Mouse (Mus musculus) heart, embryonic 14.5 days (tissue): ENCODE measurements around the gene Megf8. TPM values are rescaled to one million over a fixed set of nuclear protein-coding genes. Genes with fewer than 3 reads are reported as not detected.
A peak's percentile ranks its signal among the peaks of the same experiment; 100 is the strongest.

Experiments
- ATAC-seq: fragments of 200-750 bp; cut with Nextera tagmentation; 2 replicates; pipeline ENCODE4 v1.8.0; 2017; ENCODE audit warnings: low read depth, moderate TSS enrichment; ENCODE audit not compliant: insufficient number of reproducible peaks, insufficient read depth, low FRiP score
- H3K27ac ChIP-seq, 2 experiments: fragments of 200-500 bp in 1 of 2; fragments of 300-500 bp in 1 of 2; sonication (generic) in 1 of 2; replicated peaks in 1 of 2; 2 replicates each; pipeline ENCODE4 v1.5.1; 2012 to 2014; ENCODE audit warnings: low read depth in 2 of 2, low read length in 2 of 2, control low read depth in 1 of 2, mild to moderate bottlenecking in 1 of 2, mixed read lengths in 1 of 2; ENCODE audit not compliant: control insufficient read depth in 1 of 2, insufficient read depth in 1 of 2
- H3K27me3 ChIP-seq: fragments of 300-500 bp; sonication (generic); 2 replicates; pipeline ENCODE4 v1.6.1; 2014; ENCODE audit warnings: mild to moderate bottlenecking, low read length, control low read depth; ENCODE audit not compliant: control insufficient read depth, insufficient read depth
- H3K36me3 ChIP-seq: fragments of 300-500 bp; sonication (generic); 2 replicates; pipeline ENCODE4 v1.6.1; 2014; ENCODE audit warnings: mild to moderate bottlenecking, control low read depth, low read length, mixed read lengths; ENCODE audit not compliant: control insufficient read depth, insufficient read depth
- H3K4me1 ChIP-seq, 2 experiments: fragments of 200-500 bp in 1 of 2; fragments of 300-500 bp in 1 of 2; sonication (generic) in 1 of 2; 2 replicates each; pipeline ENCODE4 v1.6.1; 2012 to 2014; ENCODE audit warnings: low read length in 2 of 2, control low read depth in 1 of 2, mixed read lengths in 1 of 2; ENCODE audit not compliant: control insufficient read depth in 2 of 2, insufficient read depth in 2 of 2
- H3K4me2 ChIP-seq: fragments of 300-500 bp; sonication (generic); 2 replicates; pipeline ENCODE4 v1.6.1; 2014; ENCODE audit warnings: mild to moderate bottlenecking, low read length
- H3K4me3 ChIP-seq, 2 experiments: fragments of 200-500 bp in 1 of 2; fragments of 300-500 bp in 1 of 2; sonication (generic) in 1 of 2; 2 replicates each; pipeline ENCODE4 v1.5.1; 2012 to 2014; ENCODE audit warnings: low read length in 2 of 2, mild to moderate bottlenecking in 2 of 2, control low read depth in 1 of 2, low read depth in 1 of 2, moderate library complexity in 1 of 2; ENCODE audit not compliant: control insufficient read depth in 1 of 2, insufficient read depth in 1 of 2
- H3K9ac ChIP-seq: fragments of 300-500 bp; sonication (generic); 2 replicates; pipeline ENCODE4 v1.6.1; 2014; ENCODE audit warnings: mild to moderate bottlenecking, low read length
- H3K9me3 ChIP-seq: fragments of 300-500 bp; sonication (generic); 2 replicates; pipeline ENCODE4 v1.6.1; 2016; ENCODE audit warnings: low read length, control low read depth; ENCODE audit not compliant: control insufficient read depth
- WGBS: fragments of 180-500 bp; shearing (Covaris S2); extraction: QIAGEN DNeasy Blood & Tissue Kit; methylation state at CpG from one replicate; pipeline ENCODE4 v1.1.7; 2014; 5-methylcytosine and 5-hydroxymethylcytosine counted together
- polyA plus RNA-seq: library from polyadenylated mRNA; unstranded; fragments of >200 nt; fragmentation: Nextera tagmentation; extraction: Ambion mirVana; gene quantifications from 2 replicates; pipeline ENCODE4 v1.2.1, GENCODE M21; 2014

Gene Megf8
- polyA plus RNA-seq, 1 experiment from 2014 or later = 7.9 TPM

DNA sequence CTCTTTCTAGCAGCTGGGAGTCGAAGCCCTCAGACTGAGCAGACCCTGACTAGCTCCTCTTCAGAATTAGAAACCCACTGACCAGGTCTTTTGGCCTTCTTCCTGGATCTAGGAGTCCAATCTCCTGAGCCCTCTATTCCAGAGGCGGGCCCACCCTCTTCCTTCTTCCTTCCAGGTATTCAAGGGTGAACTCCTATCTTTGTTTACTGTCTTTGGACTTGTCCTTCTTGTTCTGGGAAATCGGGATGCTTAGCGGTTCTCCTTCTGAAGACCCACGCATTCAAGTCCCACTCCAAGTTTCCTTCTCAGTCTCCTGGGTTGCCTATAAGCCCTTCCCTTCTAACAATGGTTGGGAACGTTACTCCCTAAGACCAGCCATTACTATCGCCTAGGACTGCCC, 72.0 kb downstream of the Megf8 start:
- H3K4me2 ChIP-seq = no peak overlapping the region
- no peak for ATAC-seq
- H3K4me3 ChIP-seq = no peak overlapping the region
- H3K27ac ChIP-seq = no peak overlapping the region
- H3K4me1 ChIP-seq = peaks cover 35 to 41% of the 10 kb centered on the region in 2 experiments
- peaks cover 38% of the 10 kb centered on the region for H3K36me3 ChIP-seq
- H3K27me3 ChIP-seq = no peaks in the 10 kb centered on the region
- WGBS = 67% methylated on average over 7 of the region's 7 CpGs
- no peak overlapping the region for H3K9ac ChIP-seq
- H3K9me3 ChIP-seq = no peaks in the 10 kb centered on the region

GRCm38 (mm10) chr7:25390054-25390770, 73.2 kb downstream of the Megf8 start:
- WGBS = 44% methylated on average over 8 of the region's 8 CpGs
- Histone ChIP-seq H3K9ac (peak overlapping the region; percentile 41; the same call in 1 of the 2 replicates), H3K4me2 (no peak overlapping the region), H3K9me3 (no peaks in the 10 kb centered on the region), H3K36me3 (peaks cover 25% of the 10 kb centered on the region), H3K4me1 (peaks cover 39 to 51% of the 10 kb centered on the region in 2 experiments), H3K27me3 (no peaks in the 10 kb centered on the region), H3K4me3 (no peak overlapping the region), H3K27ac (no peak overlapping the region; a peak in 1 of 4 replicates)
- no peak for ATAC-seq

DNA sequence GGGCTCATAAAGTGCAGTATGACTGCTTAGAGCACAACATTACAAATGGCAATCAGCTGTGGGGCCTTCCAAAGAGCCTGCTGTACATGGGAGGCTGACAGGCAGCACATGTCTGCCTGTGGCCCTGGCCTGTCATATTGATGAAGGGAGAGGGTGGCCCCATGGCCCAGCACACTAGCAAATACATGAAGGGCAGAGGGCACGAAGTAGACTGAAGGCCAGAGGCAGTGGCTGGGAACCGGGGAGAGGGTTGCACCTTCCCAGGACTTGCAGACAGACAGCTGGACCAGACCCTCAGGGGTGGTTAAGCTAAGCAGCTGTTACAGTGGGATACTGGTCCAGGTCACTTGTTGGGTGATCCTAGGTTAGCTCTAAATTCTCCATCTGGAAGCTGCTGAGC, 74.0 kb downstream of the Megf8 start:
- WGBS = 62% methylated on average over 2 of the region's 2 CpGs
- Histone ChIP-seq H3K36me3 (peaks cover 19% of the 10 kb centered on the region), H3K9me3 (no peaks in the 10 kb centered on the region), H3K9ac (peak overlapping the region; percentile 41; the same call in 1 of the 2 replicates), H3K27ac (no peak overlapping the region), H3K27me3 (no peaks in the 10 kb centered on the region), H3K4me2 (no peak overlapping the region), H3K4me1 (peaks cover 32 to 43% of the 10 kb centered on the region in 2 experiments), H3K4me3 (no peak overlapping the region)
- ATAC-seq = no peak

GRCm38 (mm10) chr7:25391856-25392453, 75.0 kb downstream of the Megf8 start:
- no peak overlapping the region for H3K27ac ChIP-seq
- no peak overlapping the region for H3K4me3 ChIP-seq
- H3K9me3 ChIP-seq = no peaks in the 10 kb centered on the region
- 79% methylated on average over 2 of the region's 2 CpGs for WGBS
- no peak for ATAC-seq
- peaks cover 26 to 33% of the 10 kb centered on the region in 2 experiments for H3K4me1 ChIP-seq
- H3K36me3 ChIP-seq = peaks cover 19% of the 10 kb centered on the region
- no peak overlapping the region for H3K4me2 ChIP-seq
- no peaks in the 10 kb centered on the region for H3K27me3 ChIP-seq
- no peak overlapping the region for H3K9ac ChIP-seq

GRCm38 (mm10) chr7:25392851-25393250, 75.9 kb downstream of the Megf8 start:
- no peak overlapping the region for H3K27ac ChIP-seq
- WGBS = 51% methylated on average over 7 of the region's 7 CpGs
- H3K9ac ChIP-seq = no peak overlapping the region
- peaks cover 23 to 29% of the 10 kb centered on the region in 2 experiments for H3K4me1 ChIP-seq
- ATAC-seq = no peak
- no peak overlapping the region for H3K4me2 ChIP-seq
- no peak overlapping the region for H3K4me3 ChIP-seq
- no peaks in the 10 kb centered on the region for H3K9me3 ChIP-seq
- H3K27me3 ChIP-seq = no peaks in the 10 kb centered on the region
- peaks cover 11% of the 10 kb centered on the region for H3K36me3 ChIP-seq

DNA sequence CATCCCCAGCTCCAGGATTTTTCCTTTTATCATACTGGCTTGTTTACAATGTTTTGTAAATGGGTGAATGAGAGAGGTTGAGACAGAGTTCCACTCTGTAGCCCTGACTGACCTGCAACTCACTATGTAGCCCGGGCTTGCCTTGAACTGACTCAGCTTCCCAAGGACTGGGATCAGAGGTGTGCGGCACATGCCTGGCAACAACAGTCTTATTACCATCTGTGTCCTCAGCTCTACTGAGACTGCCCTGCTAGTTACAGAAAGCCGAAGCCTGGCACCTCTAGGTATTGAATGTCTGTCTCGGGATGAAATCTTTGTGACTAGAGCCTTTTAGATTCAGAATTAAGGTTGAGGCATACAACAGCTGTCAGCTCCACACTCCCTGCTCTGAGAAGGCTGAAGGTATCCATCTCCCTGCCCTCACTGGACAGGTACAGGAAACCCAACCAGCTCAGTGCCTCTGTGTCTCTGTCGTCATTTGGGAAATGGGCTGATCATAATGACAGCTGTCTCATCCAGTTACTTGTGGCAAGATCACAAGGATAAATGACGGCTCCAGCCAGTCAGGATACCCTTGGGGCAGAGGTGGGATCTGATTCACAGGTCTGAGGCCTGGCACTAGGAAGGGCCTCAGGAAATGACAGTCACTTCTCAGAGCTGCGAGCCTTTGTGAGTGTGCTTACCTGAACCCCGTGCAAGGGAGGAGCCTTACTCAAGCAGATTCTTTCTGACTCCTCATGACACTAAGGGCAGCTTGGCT, 76.7 kb downstream of the Megf8 start:
- Histone ChIP-seq H3K4me2 (peak overlapping the region; percentile 92), H3K9ac (peak overlapping the region; percentile 82; the same call in 1 of the 2 replicates), H3K4me1 (peaks cover 23 to 29% of the 10 kb centered on the region in 2 experiments), H3K27ac (no peak overlapping the region), H3K27me3 (no peaks in the 10 kb centered on the region), H3K9me3 (no peaks in the 10 kb centered on the region), H3K4me3 (no peak overlapping the region), H3K36me3 (0 out of 2 replicates have a peak, but pooled peaks cover 3% of the 10 kb centered on the region)
- ATAC-seq = no peak
- WGBS = 80% methylated on average over 8 of the region's 8 CpGs

GRCm38 (mm10) chr7:25394754-25395153, 77.8 kb downstream of the Megf8 start:
- Histone ChIP-seq H3K27ac (peak overlapping the region in 1 of 2 experiments; percentile 11; a peak in 1 of 4 replicates), H3K4me3 (peak overlapping the region; percentile 76 to 95), H3K4me1 (peaks cover 21 to 25% of the 10 kb centered on the region in 2 experiments), H3K27me3 (no peaks in the 10 kb centered on the region), H3K9ac (peak overlapping the region; percentile 82), H3K4me2 (peak overlapping the region; percentile 92), H3K9me3 (no peaks in the 10 kb centered on the region), H3K36me3 (no peaks in the 10 kb centered on the region)
- ATAC-seq = no peak
- WGBS = 16% methylated on average over 7 of the region's 7 CpGs
